Mouse (Mus musculus): ENCODE results near the gene Zfp217. TPM values are rescaled to one million over a fixed set of nuclear protein-coding genes. Genes with fewer than 3 reads are reported as not detected.

Zfp217 gene
- polyA plus RNA-seq, 1 experiment from 2014 or later: 3.7 TPM

DNA sequence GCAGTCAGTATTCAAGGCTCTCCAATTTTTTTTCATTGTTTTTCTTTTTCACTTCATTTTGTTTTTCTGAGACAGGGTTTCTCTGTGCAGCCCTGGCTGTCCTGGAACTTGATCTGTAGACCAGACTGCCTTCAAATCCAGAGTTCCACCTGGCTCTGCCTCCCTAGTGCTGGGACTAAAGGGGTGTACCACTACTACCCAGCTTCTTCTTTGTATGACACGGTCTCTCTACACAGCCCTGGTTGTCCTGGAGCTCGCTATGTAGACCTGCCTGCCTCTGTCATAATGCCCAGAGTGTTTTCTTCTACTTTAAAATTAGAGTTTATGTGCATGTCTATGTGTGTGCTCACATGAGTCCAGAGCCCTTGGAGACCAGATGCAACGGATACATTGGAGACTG lies 27.3 kb upstream of the Zfp217 start:
- no peaks in the 10 kb centered on the region for H3K9me3 ChIP-seq (replicated peaks; ENCODE audit: control insufficient read depth, low read length)
- 75% methylated on average over 3 of the region's 3 CpGs for WGBS (ENCODE audit: insufficient replicate concordance)
- H3K27ac ChIP-seq (ENCODE audit: low read depth, low read length): 0 out of 2 replicates have a peak overlapping the region, but pooled peaks have one; percentile 0
- no peaks in the 10 kb centered on the region for H3K36me3 ChIP-seq (ENCODE audit: control insufficient read depth, insufficient read depth, low read length)
- no peak overlapping the region for H3K4me3 ChIP-seq (ENCODE audit: low read depth, low read length)
- ATAC-seq (replicated peaks; ENCODE audit: insufficient number of reproducible peaks, low FRiP score, low TSS enrichment): no peak
- H3K4me2 ChIP-seq: no peak overlapping the region
- peaks cover 18% of the 10 kb centered on the region for H3K4me1 ChIP-seq (ENCODE audit: control insufficient read depth, insufficient read depth, low read length)
- no peak overlapping the region for H3K9ac ChIP-seq (ENCODE audit: low read depth, low read length)
- no peaks in the 10 kb centered on the region for H3K27me3 ChIP-seq (ENCODE audit: control insufficient read depth, insufficient read depth, low read length)

- Histone ChIP-seq H3K27me3 (ENCODE audit: control insufficient read depth, insufficient read depth, low read length) (no peaks in the 10 kb centered on the region), H3K4me3 (ENCODE audit: low read depth, low read length) (no peak overlapping the region), H3K9ac (ENCODE audit: low read depth, low read length) (no peak overlapping the region), H3K4me2 (no peak overlapping the region), H3K27ac (ENCODE audit: low read depth, low read length) (peak overlapping the region; percentile 6), H3K4me1 (ENCODE audit: control insufficient read depth, insufficient read depth, low read length) (peaks cover 6% of the 10 kb centered on the region), H3K36me3 (ENCODE audit: control insufficient read depth, insufficient read depth, low read length) (no peaks in the 10 kb centered on the region), H3K9me3 (replicated peaks; ENCODE audit: control insufficient read depth, low read length) (no peaks in the 10 kb centered on the region)
- no peak for ATAC-seq (replicated peaks; ENCODE audit: insufficient number of reproducible peaks, low FRiP score, low TSS enrichment)
Observed at GRCm38 (mm10) chr2:170169062-170169461, 21.2 kb upstream of the Zfp217 start.

GRCm38 (mm10) chr2:170165649-170166048 lies 17.7 kb upstream of the Zfp217 start:
- H3K27me3 ChIP-seq (ENCODE audit: control insufficient read depth, insufficient read depth, low read length): no peaks in the 10 kb centered on the region
- H3K4me3 ChIP-seq (ENCODE audit: low read depth, low read length): no peak overlapping the region
- no peak overlapping the region for H3K4me2 ChIP-seq
- H3K9ac ChIP-seq (ENCODE audit: low read depth, low read length): no peak overlapping the region
- no peaks in the 10 kb centered on the region for H3K9me3 ChIP-seq (replicated peaks; ENCODE audit: control insufficient read depth, low read length)
- WGBS (ENCODE audit: insufficient replicate concordance): 80% methylated on average over 10 of the region's 10 CpGs
- no peak overlapping the region for H3K27ac ChIP-seq (ENCODE audit: low read depth, low read length)
- no peak for ATAC-seq (replicated peaks; ENCODE audit: insufficient number of reproducible peaks, low FRiP score, low TSS enrichment)
- H3K36me3 ChIP-seq (ENCODE audit: control insufficient read depth, insufficient read depth, low read length): no peaks in the 10 kb centered on the region
- no peaks in the 10 kb centered on the region for H3K4me1 ChIP-seq (ENCODE audit: control insufficient read depth, insufficient read depth, low read length)

DNA sequence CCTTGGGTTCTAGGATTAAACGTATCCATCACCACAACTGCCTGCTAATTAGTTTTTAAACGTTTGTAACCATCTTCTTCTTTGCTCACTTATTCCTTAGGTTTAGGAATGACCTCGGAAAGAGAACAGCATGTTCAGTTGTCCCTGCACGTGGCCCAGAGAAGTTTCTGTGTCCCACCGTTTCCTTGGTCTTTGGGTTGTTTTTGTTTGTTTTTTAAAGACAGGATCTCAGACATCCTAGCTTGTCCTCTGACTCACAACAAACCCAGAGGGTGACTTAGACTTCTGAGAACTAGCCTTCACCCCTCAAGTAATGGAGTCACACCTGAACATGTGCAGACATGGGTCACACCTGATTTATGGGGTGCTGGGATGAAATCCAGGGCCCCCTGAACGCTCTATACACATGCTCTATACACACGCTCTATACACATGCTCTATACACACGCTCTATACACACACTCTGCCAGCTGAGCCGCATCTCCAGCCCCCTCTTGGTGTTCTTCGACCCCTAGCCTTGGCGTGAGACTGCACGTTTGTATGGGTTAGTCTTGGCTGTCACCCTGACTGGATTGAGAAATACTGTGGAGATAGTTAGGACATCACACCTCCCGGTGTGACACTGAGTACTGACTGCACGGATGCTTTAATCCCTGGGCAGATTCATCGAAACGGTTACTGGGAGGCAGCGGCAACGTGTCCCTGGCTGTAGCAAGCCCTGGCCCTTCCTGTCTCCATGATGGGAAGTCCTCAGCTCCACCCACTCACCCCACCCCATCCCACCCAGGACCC lies 16.0 kb upstream of the Zfp217 start:
- Histone ChIP-seq H3K9me3 (replicated peaks; ENCODE audit: control insufficient read depth, low read length) (no peaks in the 10 kb centered on the region), H3K36me3 (ENCODE audit: control insufficient read depth, insufficient read depth, low read length) (no peaks in the 10 kb centered on the region), H3K4me3 (ENCODE audit: low read depth, low read length) (no peak overlapping the region), H3K9ac (ENCODE audit: low read depth, low read length) (no peak overlapping the region), H3K27ac (ENCODE audit: low read depth, low read length) (no peak overlapping the region), H3K4me1 (ENCODE audit: control insufficient read depth, insufficient read depth, low read length) (no peaks in the 10 kb centered on the region), H3K27me3 (ENCODE audit: control insufficient read depth, insufficient read depth, low read length) (no peaks in the 10 kb centered on the region), H3K4me2 (no peak overlapping the region)
- no peak; the same call in 1 of the 2 replicates for ATAC-seq (replicated peaks; ENCODE audit: insufficient number of reproducible peaks, low FRiP score, low TSS enrichment)
- 76% methylated on average over 18 of the region's 18 CpGs for WGBS (ENCODE audit: insufficient replicate concordance)

DNA sequence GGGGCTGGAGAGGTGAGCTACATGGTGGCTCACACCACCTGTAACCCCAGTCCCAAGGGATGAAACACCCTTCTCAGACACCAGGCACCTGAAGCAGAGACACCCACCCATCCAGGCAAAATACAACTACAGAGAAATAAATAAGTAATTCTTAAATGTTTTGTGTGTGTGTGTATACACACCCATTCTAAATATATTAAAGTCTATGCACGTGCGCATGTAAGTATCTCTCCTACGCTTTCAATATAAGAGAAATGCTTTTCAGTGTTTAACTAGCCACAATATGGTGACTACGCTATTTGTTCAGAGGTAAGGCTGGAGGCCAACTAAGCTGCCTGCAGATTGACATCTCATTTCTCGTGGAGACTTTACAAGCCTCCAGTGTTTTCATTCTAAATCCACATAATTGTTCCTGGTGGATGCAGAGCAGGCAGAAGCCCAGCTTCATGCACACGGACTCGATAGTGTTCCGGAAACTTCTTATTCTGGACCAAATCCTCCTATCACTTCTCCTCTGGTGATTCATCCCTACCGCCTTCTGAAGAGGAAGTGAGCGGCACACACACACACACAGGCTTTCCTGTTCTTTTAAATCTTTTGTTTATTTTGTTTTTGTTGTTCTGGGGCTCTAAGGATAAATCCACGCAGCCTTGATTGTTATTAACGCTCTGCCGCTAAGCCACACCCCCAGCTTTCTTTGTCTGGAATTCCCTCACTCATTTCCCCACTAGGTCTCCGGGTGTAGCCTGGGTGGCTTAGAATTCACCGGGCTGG lies 12.1 kb upstream of the Zfp217 start:
- Histone ChIP-seq H3K36me3 (ENCODE audit: control insufficient read depth, insufficient read depth, low read length) (no peaks in the 10 kb centered on the region), H3K9ac (ENCODE audit: low read depth, low read length) (no peak overlapping the region), H3K4me2 (no peak overlapping the region), H3K9me3 (replicated peaks; ENCODE audit: control insufficient read depth, low read length) (no peaks in the 10 kb centered on the region), H3K27ac (ENCODE audit: low read depth, low read length) (peak overlapping the region; percentile 57; the same call in 1 of the 2 replicates), H3K4me3 (ENCODE audit: low read depth, low read length) (no peak overlapping the region), H3K27me3 (ENCODE audit: control insufficient read depth, insufficient read depth, low read length) (no peaks in the 10 kb centered on the region), H3K4me1 (ENCODE audit: control insufficient read depth, insufficient read depth, low read length) (peaks cover 10% of the 10 kb centered on the region)
- no peak for ATAC-seq (replicated peaks; ENCODE audit: insufficient number of reproducible peaks, low FRiP score, low TSS enrichment)
- whole genome bisulfite sequencing (ENCODE audit: insufficient replicate concordance): 51% methylated on average over 15 of the region's 15 CpGs

GRCm38 (mm10) chr2:170158987-170159386 lies 11.1 kb upstream of the Zfp217 start:
- Histone ChIP-seq H3K36me3 (ENCODE audit: control insufficient read depth, insufficient read depth, low read length) (no peaks in the 10 kb centered on the region), H3K9ac (ENCODE audit: low read depth, low read length) (no peak overlapping the region), H3K4me2 (no peak overlapping the region), H3K27ac (ENCODE audit: low read depth, low read length) (no peak overlapping the region), H3K9me3 (replicated peaks; ENCODE audit: control insufficient read depth, low read length) (no peaks in the 10 kb centered on the region), H3K4me3 (ENCODE audit: low read depth, low read length) (no peak overlapping the region), H3K27me3 (ENCODE audit: control insufficient read depth, insufficient read depth, low read length) (no peaks in the 10 kb centered on the region), H3K4me1 (ENCODE audit: control insufficient read depth, insufficient read depth, low read length) (peaks cover 10% of the 10 kb centered on the region)
- WGBS (ENCODE audit: insufficient replicate concordance): 87% methylated on average over 4 of the region's 4 CpGs
- no peak for ATAC-seq (replicated peaks; ENCODE audit: insufficient number of reproducible peaks, low FRiP score, low TSS enrichment)

- Histone ChIP-seq H3K9ac (ENCODE audit: low read depth, low read length) (no peak overlapping the region), H3K4me2 (no peak overlapping the region), H3K4me1 (ENCODE audit: control insufficient read depth, insufficient read depth, low read length) (peaks cover 13% of the 10 kb centered on the region), H3K9me3 (replicated peaks; ENCODE audit: control insufficient read depth, low read length) (no peaks in the 10 kb centered on the region), H3K27ac (ENCODE audit: low read depth, low read length) (no peak overlapping the region), H3K36me3 (ENCODE audit: control insufficient read depth, insufficient read depth, low read length) (no peaks in the 10 kb centered on the region), H3K4me3 (ENCODE audit: low read depth, low read length) (no peak overlapping the region), H3K27me3 (ENCODE audit: control insufficient read depth, insufficient read depth, low read length) (no peaks in the 10 kb centered on the region)
- 33% methylated on average over 5 of the region's 5 CpGs for WGBS (ENCODE audit: insufficient replicate concordance)
- ATAC-seq (replicated peaks; ENCODE audit: insufficient number of reproducible peaks, low FRiP score, low TSS enrichment): no peak
Observed at GRCm38 (mm10) chr2:170158251-170158650, 10.3 kb upstream of the Zfp217 start.

GRCm38 (mm10) chr2:170157280-170158200 lies 9.6 kb upstream of the Zfp217 start:
- H3K27ac ChIP-seq (ENCODE audit: low read depth, low read length): no peak overlapping the region
- 39% methylated on average over 11 of the region's 11 CpGs for WGBS (ENCODE audit: insufficient replicate concordance)
- H3K9ac ChIP-seq (ENCODE audit: low read depth, low read length): no peak overlapping the region
- peaks cover 17% of the 10 kb centered on the region for H3K4me1 ChIP-seq (ENCODE audit: control insufficient read depth, insufficient read depth, low read length)
- H3K4me2 ChIP-seq: no peak overlapping the region
- H3K27me3 ChIP-seq (ENCODE audit: control insufficient read depth, insufficient read depth, low read length): no peaks in the 10 kb centered on the region
- no peaks in the 10 kb centered on the region for H3K9me3 ChIP-seq (replicated peaks; ENCODE audit: control insufficient read depth, low read length)
- no peaks in the 10 kb centered on the region for H3K36me3 ChIP-seq (ENCODE audit: control insufficient read depth, insufficient read depth, low read length)
- no peak overlapping the region for H3K4me3 ChIP-seq (ENCODE audit: low read depth, low read length)
- no peak for ATAC-seq (replicated peaks; ENCODE audit: insufficient number of reproducible peaks, low FRiP score, low TSS enrichment)
